Mouse (Mus musculus) CH12.LX (cell line): ENCODE measurements around the gene Crnkl1. TPM values are rescaled to one million over a fixed set of nuclear protein-coding genes. Genes with fewer than 3 reads are reported as not detected.

Source experiments
- DNase-seq: peaks from one replicate; pipeline ENCODE4 v3.0.0-alpha.2; 2013; ENCODE audit errors: extremely low read depth
- H3K27ac ChIP-seq: 2 replicates; pipeline ENCODE4 v1.5.1; 2012; ENCODE audit warnings: low read depth, mild to moderate bottlenecking, control low read depth, moderate library complexity; ENCODE audit not compliant: insufficient read depth
- H3K27me3 ChIP-seq: replicated peaks from 2 replicates; pipeline ENCODE3; 2012; ENCODE audit warnings: inconsistent platforms
- H3K36me3 ChIP-seq, 2 experiments: replicated peaks in 1 of 2; 2 replicates each; pipeline versions ENCODE3 to v1.6.1; 2012; ENCODE audit warnings: inconsistent platforms in 1 of 2, low read length in 1 of 2, mild to moderate bottlenecking in 1 of 2, mixed read lengths in 1 of 2, moderate library complexity in 1 of 2; ENCODE audit not compliant: control insufficient read depth in 1 of 2, insufficient read depth in 1 of 2
- H3K4me1 ChIP-seq, 2 experiments: 2 replicates each; pipeline ENCODE4 v1.6.1; 2012; ENCODE audit warnings: inconsistent platforms in 1 of 2, moderate library complexity in 1 of 2; ENCODE audit not compliant: insufficient read depth in 2 of 2, control insufficient read depth in 1 of 2
- H3K4me2 ChIP-seq: 2 replicates; pipeline ENCODE4 v1.6.1; 2012; ENCODE audit warnings: low read depth, mild to moderate bottlenecking, control low read depth; ENCODE audit not compliant: poor library complexity, insufficient read depth, severe bottlenecking
- H3K4me3 ChIP-seq, 3 experiments: fragments of 150-350 bp in 1 of 3; sonication (generic) in 1 of 3; replicated peaks in 1 of 3; 2 replicates each; pipeline versions ENCODE3 to v1.5.1; 2011 to 2012; ENCODE audit warnings: low read depth in 2 of 3, low read length in 2 of 3, mild to moderate bottlenecking in 2 of 3, moderate library complexity in 2 of 3, control low read depth in 1 of 3, improper control_type of control experiment in 1 of 3, inconsistent platforms in 1 of 3, mixed read lengths in 1 of 3; ENCODE audit not compliant: poor library complexity in 1 of 3
- H3K79me2 ChIP-seq: replicated peaks from 2 replicates; pipeline ENCODE4 v1.6.1; 2012; ENCODE audit warnings: mild to moderate bottlenecking, moderate library complexity; ENCODE audit not compliant: control insufficient read depth, poor library complexity, insufficient read depth, severe bottlenecking; ENCODE audit errors: extremely low read depth
- H3K9ac ChIP-seq: 2 replicates; pipeline ENCODE4 v1.6.1; 2012; ENCODE audit warnings: low read depth, mild to moderate bottlenecking, control low read depth, moderate library complexity; ENCODE audit not compliant: insufficient read depth
- H3K9me3 ChIP-seq: replicated peaks from 2 replicates; pipeline ENCODE3; 2012; ENCODE audit warnings: low read length, inconsistent platforms, mixed read lengths
- BHLHE40 ChIP-seq: IDR thresholded peaks from 2 replicates; pipeline ENCODE4 v1.6.1; 2011; ENCODE audit warnings: mild to moderate bottlenecking, low read depth, low read length, improper control_type of control experiment
- CHD1 ChIP-seq: IDR thresholded peaks from 2 replicates; pipeline ENCODE4 v1.6.1; 2012; ENCODE audit warnings: low read depth, low read length, improper control_type of control experiment, inconsistent platforms
- ELF1 ChIP-seq: IDR thresholded peaks from 2 replicates; pipeline ENCODE4 v1.6.1; 2014; ENCODE audit warnings: low read depth, mild to moderate bottlenecking, inconsistent platforms, low read length, improper control_type of control experiment
- GABPA ChIP-seq: IDR thresholded peaks from 2 replicates; pipeline ENCODE4 v1.6.1; 2012; ENCODE audit warnings: low read depth, low read length, improper control_type of control experiment, inconsistent platforms; ENCODE audit not compliant: insufficient replicate concordance
- IRF4 ChIP-seq: IDR thresholded peaks from 2 replicates; pipeline ENCODE4 v1.6.1; 2014; ENCODE audit warnings: low read depth, mild to moderate bottlenecking, inconsistent platforms, low read length, improper control_type of control experiment
- KAT2A ChIP-seq: IDR thresholded peaks from 2 replicates; pipeline ENCODE4 v1.6.1; 2012; ENCODE audit warnings: low read length, improper control_type of control experiment, inconsistent platforms; ENCODE audit not compliant: insufficient replicate concordance
- MAFK ChIP-seq: IDR thresholded peaks from 2 replicates; pipeline ENCODE4 v1.6.1; 2011; ENCODE audit warnings: low read length, improper control_type of control experiment; ENCODE audit not compliant: insufficient replicate concordance
- MAZ ChIP-seq: IDR thresholded peaks from 2 replicates; pipeline ENCODE4 v1.6.1; 2012; ENCODE audit warnings: low read depth, mild to moderate bottlenecking, inconsistent platforms, low read length, improper control_type of control experiment, moderate library complexity
- MXI1 ChIP-seq: IDR thresholded peaks from 2 replicates; pipeline ENCODE4 v1.6.1; 2011; ENCODE audit warnings: mild to moderate bottlenecking, low read depth, low read length, improper control_type of control experiment
- POLR2A ChIP-seq: IDR thresholded peaks from 2 replicates; pipeline ENCODE4 v1.6.1; 2011; ENCODE audit warnings: low read depth, mild to moderate bottlenecking, improper control_type of control experiment, low read length
- POLR2AphosphoS2 ChIP-seq: IDR thresholded peaks from 2 replicates; pipeline ENCODE4 v1.6.1; 2011; ENCODE audit warnings: low read depth, low read length, improper control_type of control experiment
- RAD21 ChIP-seq: IDR thresholded peaks from 2 replicates; pipeline ENCODE4 v1.6.1; 2011; ENCODE audit warnings: low read depth, mild to moderate bottlenecking, low read length, improper control_type of control experiment, moderate library complexity
- RCOR1 ChIP-seq: conservative IDR thresholded peaks from 2 replicates; pipeline ENCODE4 v1.6.1; 2012; ENCODE audit warnings: low read depth, mild to moderate bottlenecking, inconsistent platforms, low read length, improper control_type of control experiment
- SIN3A ChIP-seq: IDR thresholded peaks from 2 replicates; pipeline ENCODE4 v1.6.1; 2012; ENCODE audit warnings: low read length, improper control_type of control experiment, inconsistent platforms
- SMC3 ChIP-seq: IDR thresholded peaks from 2 replicates; pipeline ENCODE4 v1.6.1; 2011; ENCODE audit warnings: low read depth, low read length, improper control_type of control experiment
- TCF12 ChIP-seq: IDR thresholded peaks from 2 replicates; pipeline ENCODE4 v1.6.1; 2014; ENCODE audit warnings: low read depth, mild to moderate bottlenecking, inconsistent platforms, low read length, improper control_type of control experiment
- UBTF ChIP-seq: IDR thresholded peaks from 2 replicates; pipeline ENCODE4 v1.6.1; 2012; ENCODE audit warnings: low read depth, mild to moderate bottlenecking, inconsistent platforms, low read length, improper control_type of control experiment, moderate library complexity
- USF1 ChIP-seq: IDR thresholded peaks from 2 replicates; pipeline ENCODE4 v1.6.1; 2014; ENCODE audit warnings: low read depth, mild to moderate bottlenecking, inconsistent platforms, low read length, improper control_type of control experiment
- ZC3H11A ChIP-seq: IDR thresholded peaks from 2 replicates; pipeline ENCODE4 v1.6.1; 2012; ENCODE audit warnings: low read depth, mild to moderate bottlenecking, inconsistent platforms, low read length, improper control_type of control experiment
- ZKSCAN1 ChIP-seq: IDR thresholded peaks from 2 replicates; pipeline ENCODE4 v1.6.1; 2012; ENCODE audit warnings: low read depth, inconsistent platforms, low read length, improper control_type of control experiment, borderline replicate concordance
- ZMIZ1 ChIP-seq: IDR thresholded peaks from 2 replicates; pipeline ENCODE4 v1.6.1; 2012; ENCODE audit warnings: low read depth, mild to moderate bottlenecking, inconsistent platforms, low read length, improper control_type of control experiment
- dilution Hi-C: fragments of 300-500 bp; cut with MboI; formaldehyde crosslinking; loops from 2 replicates; pipeline ENCODE4 v1.14.3; 2020; ENCODE audit warnings: low sequenced_read_pairs; ENCODE audit not compliant: extremely low pct_unique_long_range_greater_than_20kb, extremely low pct_ligation_motif_present
- in situ Hi-C: fragments of 300-500 bp; cut with MboI; formaldehyde crosslinking; loops from 3 replicates; pipeline ENCODE4 v1.14.3; 2019; ENCODE audit warnings: low sequenced_read_pairs, low pct_ligation_motif_present, low pct_unique_long_range_greater_than_20kb, mixed read lengths
- polyA plus RNA-seq: library from polyadenylated mRNA; unstranded; fragments of >175 nt; gene quantifications from 2 replicates; pipeline ENCODE4 v1.2.1, GENCODE M21; 2012; ENCODE audit warnings: low read depth; ENCODE audit not compliant: insufficient read length
- total RNA-seq, 2 experiments: library from RNA; depleted of rRNA; stranded (reverse); fragments of 300-350 nt in 1 of 2; fragments of >200 nt in 1 of 2; gene quantifications; 2 replicates each; pipeline ENCODE4 v1.2.3; 2012 to 2014

Gene Crnkl1
- total and polyA plus RNA-seq, 3 experiments: 18.8 to 31.6 (median 30.4) TPM

DNA sequence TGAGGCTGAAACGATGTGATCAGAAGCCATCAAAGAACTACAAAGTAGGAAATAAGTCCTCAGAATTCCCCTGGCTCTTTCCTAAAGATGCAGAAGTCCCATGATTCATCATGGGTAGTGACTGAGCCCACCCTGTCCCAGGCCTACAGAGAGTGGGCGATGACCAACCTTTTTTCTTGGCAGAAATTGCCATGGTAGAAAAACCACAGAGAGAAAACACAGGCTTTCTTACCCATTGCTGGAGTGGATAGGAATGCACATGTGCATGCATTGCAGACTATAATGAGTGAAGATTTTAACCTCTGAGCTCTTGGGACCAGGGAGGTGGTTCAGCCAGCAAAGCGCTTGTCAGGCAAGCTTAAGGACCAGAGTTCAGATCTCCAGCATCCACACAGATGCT is 57.6 kb downstream of the Crnkl1 start:
- Histone ChIP-seq H3K36me3 (no peaks in the 10 kb centered on the region), H3K9me3 (peaks cover 9% of the 10 kb centered on the region), H3K27ac (no peak overlapping the region), H3K4me2 (no peak overlapping the region), H3K79me2 (no peaks in the 10 kb centered on the region), H3K4me1 (peaks cover 0 to under 1% of the 10 kb centered on the region in 2 experiments; a peak in 1 of 4 replicates), H3K27me3 (no peaks in the 10 kb centered on the region), H3K4me3 (no peak overlapping the region)
- no peak for DNase-seq
- dilution Hi-C loops: no loop called here
- in situ Hi-C loops: no loop called here
- TF ChIP-seq ZMIZ1 (no peak), MAZ (no peak), SIN3A (no peak), KAT2A (no peak), SMC3 (no peak), GABPA (no peak), TCF12 (no peak), ZKSCAN1 (no peak), IRF4 (no peak), MAFK (no peak), POLR2AphosphoS2 (no peak)
- TF ChIP-seq, all 38 proteins: peak for 0
- H3K9ac ChIP-seq: no peak overlapping the region

GRCm38 (mm10) chr2:145874879-145875482 is 59.8 kb downstream of the Crnkl1 start:
- dilution Hi-C loops: no loop called here

More at GRCm38 (mm10) chr2:145874879-145875482, 59.8 kb downstream of the Crnkl1 start:
- no peaks in the 10 kb centered on the region for H3K36me3 ChIP-seq
- H3K27ac ChIP-seq: no peak overlapping the region
- H3K4me1 ChIP-seq: peaks cover 0 to 4% of the 10 kb centered on the region in 2 experiments; a peak in 1 of 4 replicates
- DNase-seq: no peak
- no peaks in the 10 kb centered on the region for H3K9me3 ChIP-seq
- in situ Hi-C loops: no loop called here
- H3K79me2 ChIP-seq: no peaks in the 10 kb centered on the region
- H3K4me2 ChIP-seq: no peak overlapping the region
- no peak overlapping the region for H3K4me3 ChIP-seq
- no peak for TF ChIP-seq CHD1
- no peak for TF ChIP-seq KAT2A
- no peak for TF ChIP-seq BHLHE40
- no peak for TF ChIP-seq ZMIZ1
- TF ChIP-seq MXI1: no peak
- no peak for TF ChIP-seq ELF1
- no peak for TF ChIP-seq UBTF
- TF ChIP-seq ZC3H11A: no peak
- TF ChIP-seq USF1: no peak
- no peak for TF ChIP-seq RAD21
- TF ChIP-seq TCF12: no peak
- TF ChIP-seq RCOR1: no peak
- TF ChIP-seq POLR2A: no peak
- TF ChIP-seq, all 38 proteins: peak for 0
- Histone ChIP-seq H3K27me3 (no peaks in the 10 kb centered on the region), H3K9ac (no peak overlapping the region)
